Mouse (Mus musculus) neural tube, embryonic 14.5 days (tissue): ENCODE data around the gene Robo4. TPM values are rescaled to one million over a fixed set of nuclear protein-coding genes. Genes with fewer than 3 reads are reported as not detected.
A peak's percentile ranks its signal among the peaks of the same experiment; 100 is the strongest.

Experiments
- ATAC-seq: fragments of 200-750 bp; cut with Nextera tagmentation; 2 replicates; pipeline ENCODE4 v1.8.0; 2017; ENCODE audit warnings: low read depth, mild to moderate bottlenecking, moderate TSS enrichment, moderate library complexity
- H3K27ac ChIP-seq: fragments of 300-500 bp; sonication (generic); 2 replicates; pipeline ENCODE4 v1.5.1; 2014; ENCODE audit warnings: low read depth, mild to moderate bottlenecking, control low read depth, low read length, moderate library complexity, mixed read lengths
- H3K27me3 ChIP-seq: fragments of 300-500 bp; sonication (generic); 2 replicates; pipeline ENCODE4 v1.6.1; 2014; ENCODE audit warnings: low read length; ENCODE audit not compliant: control insufficient read depth, insufficient read depth
- H3K36me3 ChIP-seq: fragments of 300-500 bp; sonication (generic); 2 replicates; pipeline ENCODE4 v1.6.1; 2014; ENCODE audit warnings: low read length, mixed read lengths; ENCODE audit not compliant: control insufficient read depth, insufficient read depth
- H3K4me1 ChIP-seq: fragments of 300-500 bp; sonication (generic); 2 replicates; pipeline ENCODE4 v1.6.1; 2014; ENCODE audit warnings: low read length; ENCODE audit not compliant: control insufficient read depth, insufficient read depth
- H3K4me2 ChIP-seq: fragments of 300-500 bp; sonication (generic); 2 replicates; pipeline ENCODE4 v1.6.1; 2014; ENCODE audit warnings: mild to moderate bottlenecking, low read depth, low read length, control low read depth
- H3K4me3 ChIP-seq: fragments of 300-500 bp; sonication (generic); 2 replicates; pipeline ENCODE4 v1.5.1; 2014; ENCODE audit warnings: low read depth, low read length, control low read depth, mixed read lengths
- H3K9ac ChIP-seq: fragments of 300-500 bp; sonication (generic); replicated peaks from 2 replicates; pipeline ENCODE4 v1.6.1; 2014; ENCODE audit warnings: low read depth, mild to moderate bottlenecking, control low read depth, low read length, mixed read lengths
- H3K9me3 ChIP-seq: fragments of 300-500 bp; sonication (generic); 2 replicates; pipeline ENCODE4 v1.6.1; 2016; ENCODE audit warnings: low read length; ENCODE audit not compliant: control insufficient read depth
- WGBS: fragments of 180-500 bp; shearing (Covaris S2); extraction: QIAGEN DNeasy Blood & Tissue Kit; methylation state at CpG from one replicate; pipeline ENCODE4 v1.1.7; 2014; 5-methylcytosine and 5-hydroxymethylcytosine counted together
- polyA plus RNA-seq: library from polyadenylated mRNA; unstranded; fragments of >200 nt; fragmentation: Nextera tagmentation; extraction: Ambion mirVana; gene quantifications from 2 replicates; pipeline ENCODE4 v1.2.1, GENCODE M21; 2014

The Robo4 gene
- polyA plus RNA-seq, 1 experiment from 2014 or later = 2.4 TPM

GRCm38 (mm10) chr9:37433823-37434560 lies 32.3 kb downstream of the Robo4 start:
- peaks cover 6% of the 10 kb centered on the region; the same call in 1 of the 2 replicates for H3K4me1 ChIP-seq
- H3K9ac ChIP-seq = no peak overlapping the region
- no peaks in the 10 kb centered on the region for H3K9me3 ChIP-seq
- WGBS = 3% methylated on average over 18 of the region's 18 CpGs
- ATAC-seq = no peak
- H3K36me3 ChIP-seq = no peaks in the 10 kb centered on the region
- H3K27me3 ChIP-seq = peaks cover 26% of the 10 kb centered on the region
- no peak overlapping the region for H3K4me3 ChIP-seq
- H3K27ac ChIP-seq = no peak overlapping the region
- peak overlapping the region; percentile 62; the same call in 1 of the 2 replicates for H3K4me2 ChIP-seq

GRCm38 (mm10) chr9:37434932-37435331 lies 33.2 kb downstream of the Robo4 start:
- no peak overlapping the region for H3K4me2 ChIP-seq
- no peak overlapping the region for H3K27ac ChIP-seq
- H3K36me3 ChIP-seq = no peaks in the 10 kb centered on the region
- under 1% methylated on average over 14 of the region's 14 CpGs for WGBS
- H3K27me3 ChIP-seq = peaks cover 21% of the 10 kb centered on the region
- no peak for ATAC-seq
- no peak overlapping the region for H3K9ac ChIP-seq
- peaks cover 6% of the 10 kb centered on the region; the same call in 1 of the 2 replicates for H3K4me1 ChIP-seq
- H3K4me3 ChIP-seq = no peak overlapping the region
- H3K9me3 ChIP-seq = no peaks in the 10 kb centered on the region

GRCm38 (mm10) chr9:37435616-37436015 lies 33.9 kb downstream of the Robo4 start:
- peaks cover 6% of the 10 kb centered on the region; the same call in 1 of the 2 replicates for H3K4me1 ChIP-seq
- peaks cover 21% of the 10 kb centered on the region for H3K27me3 ChIP-seq
- no peaks in the 10 kb centered on the region for H3K9me3 ChIP-seq
- no peak overlapping the region for H3K4me3 ChIP-seq
- H3K36me3 ChIP-seq = no peaks in the 10 kb centered on the region
- no peak overlapping the region for H3K27ac ChIP-seq
- H3K4me2 ChIP-seq = no peak overlapping the region
- 5% methylated on average over 4 of the region's 4 CpGs for WGBS
- H3K9ac ChIP-seq = no peak overlapping the region
- no peak for ATAC-seq

- H3K4me2 ChIP-seq = no peak overlapping the region
- ATAC-seq = peak; percentile 75
- H3K9me3 ChIP-seq = no peaks in the 10 kb centered on the region
- no peaks in the 10 kb centered on the region for H3K36me3 ChIP-seq
- WGBS = 19% methylated on average over 3 of the region's 3 CpGs
- peaks cover 13% of the 10 kb centered on the region for H3K27me3 ChIP-seq
- H3K9ac ChIP-seq = no peak overlapping the region
- H3K4me1 ChIP-seq = peaks cover 3% of the 10 kb centered on the region; the same call in 1 of the 2 replicates
- H3K27ac ChIP-seq = no peak overlapping the region
- H3K4me3 ChIP-seq = no peak overlapping the region
Measured at GRCm38 (mm10) chr9:37437772-37438735, 36.4 kb downstream of the Robo4 start.

GRCm38 (mm10) chr9:37452401-37452800 lies 50.7 kb downstream of the Robo4 start:
- Histone ChIP-seq H3K27ac (no peak overlapping the region), H3K36me3 (no peaks in the 10 kb centered on the region), H3K4me2 (no peak overlapping the region), H3K9me3 (no peaks in the 10 kb centered on the region), H3K4me1 (peaks cover 17% of the 10 kb centered on the region; the same call in 1 of the 2 replicates), H3K4me3 (no peak overlapping the region), H3K9ac (no peak overlapping the region), H3K27me3 (no peaks in the 10 kb centered on the region)
- ATAC-seq = no peak
- under 1% methylated on average over 5 of the region's 5 CpGs for WGBS

GRCm38 (mm10) chr9:37453328-37453727 lies 51.6 kb downstream of the Robo4 start:
- Histone ChIP-seq H3K4me1 (peaks cover 20% of the 10 kb centered on the region; the same call in 1 of the 2 replicates), H3K4me2 (no peak overlapping the region), H3K27ac (no peak overlapping the region), H3K9ac (no peak overlapping the region), H3K36me3 (no peaks in the 10 kb centered on the region), H3K27me3 (no peaks in the 10 kb centered on the region), H3K4me3 (no peak overlapping the region), H3K9me3 (no peaks in the 10 kb centered on the region)
- ATAC-seq = no peak
- 20% methylated on average over 4 of the region's 4 CpGs for WGBS

GRCm38 (mm10) chr9:37454011-37454492 lies 52.4 kb downstream of the Robo4 start:
- peak; percentile 62 for ATAC-seq
- Histone ChIP-seq H3K4me2 (no peak overlapping the region), H3K36me3 (no peaks in the 10 kb centered on the region), H3K27me3 (no peaks in the 10 kb centered on the region), H3K27ac (peak overlapping the region; percentile 36), H3K4me3 (no peak overlapping the region), H3K9ac (no peak overlapping the region), H3K4me1 (peaks cover 25% of the 10 kb centered on the region), H3K9me3 (no peaks in the 10 kb centered on the region)
- WGBS = 8% methylated on average over 6 of the region's 6 CpGs

GRCm38 (mm10) chr9:37454991-37455390 lies 53.3 kb downstream of the Robo4 start:
- no peak for ATAC-seq
- H3K27ac ChIP-seq = no peak overlapping the region
- 6% methylated on average over 3 of the region's 3 CpGs for WGBS

More at GRCm38 (mm10) chr9:37454991-37455390, 53.3 kb downstream of the Robo4 start:
- H3K9me3 ChIP-seq = no peaks in the 10 kb centered on the region
- no peak overlapping the region for H3K4me3 ChIP-seq
- H3K27me3 ChIP-seq = no peaks in the 10 kb centered on the region
- no peak overlapping the region for H3K4me2 ChIP-seq
- no peaks in the 10 kb centered on the region for H3K36me3 ChIP-seq
- no peak overlapping the region for H3K9ac ChIP-seq
- peaks cover 30% of the 10 kb centered on the region for H3K4me1 ChIP-seq
